Mouse (Mus musculus) embryonic facial prominence, embryonic 15.5 days (tissue): ENCODE measurements around the gene Gm20388. TPM values are rescaled to one million over a fixed set of nuclear protein-coding genes. Genes with fewer than 3 reads are reported as not detected.
A peak's percentile ranks its signal among the peaks of the same experiment; 100 is the strongest.

Experiments used
- ATAC-seq: fragments of 200-750 bp; cut with Nextera tagmentation; 2 replicates; pipeline ENCODE4 v1.8.0; 2017; ENCODE audit warnings: low read depth, moderate TSS enrichment; ENCODE audit not compliant: insufficient number of reproducible peaks, low FRiP score, low TSS enrichment
- H3K27ac ChIP-seq: fragments of 300-500 bp; sonication (generic); replicated peaks from 2 replicates; pipeline ENCODE4 v1.5.1; 2015; ENCODE audit warnings: mild to moderate bottlenecking, inconsistent platforms
- H3K27me3 ChIP-seq: fragments of 300-500 bp; sonication (generic); 2 replicates; pipeline ENCODE4 v1.6.1; 2015; ENCODE audit warnings: inconsistent platforms
- H3K36me3 ChIP-seq: fragments of 300-500 bp; sonication (generic); 2 replicates; pipeline ENCODE4 v1.6.1; 2015; ENCODE audit warnings: mild to moderate bottlenecking, inconsistent platforms
- H3K4me1 ChIP-seq: fragments of 300-500 bp; sonication (generic); 2 replicates; pipeline ENCODE4 v1.6.1; 2015; ENCODE audit warnings: inconsistent platforms
- H3K4me2 ChIP-seq: fragments of 300-500 bp; sonication (generic); replicated peaks from 2 replicates; pipeline ENCODE4 v1.6.1; 2015; ENCODE audit warnings: mild to moderate bottlenecking, inconsistent platforms
- H3K4me3 ChIP-seq: fragments of 300-500 bp; sonication (generic); replicated peaks from 2 replicates; pipeline ENCODE4 v1.5.1; 2015; ENCODE audit warnings: mild to moderate bottlenecking, inconsistent platforms
- H3K9ac ChIP-seq: fragments of 300-500 bp; sonication (generic); 2 replicates; pipeline ENCODE4 v1.6.1; 2015; ENCODE audit warnings: inconsistent platforms
- H3K9me3 ChIP-seq: fragments of 300-500 bp; sonication (generic); replicated peaks from 2 replicates; pipeline ENCODE4 v1.6.1; 2016; ENCODE audit warnings: inconsistent platforms
- WGBS: fragments of 180-500 bp; shearing (Covaris S2); methylation state at CpG from one replicate; pipeline ENCODE4 v1.1.7; 2015; 5-methylcytosine and 5-hydroxymethylcytosine counted together
- polyA plus RNA-seq: library from polyadenylated mRNA; unstranded; fragments of >200 nt; fragmentation: Nextera tagmentation; extraction: Ambion mirVana; gene quantifications from 2 replicates; pipeline ENCODE4 v1.2.1, GENCODE M21; 2015

Gene Gm20388
- polyA plus RNA-seq, 1 experiment from 2014 or later = 8.0 TPM

GRCm38 (mm10) chr8:120614491-120614890 is 703.9 kb downstream of the Gm20388 start:
- Histone ChIP-seq H3K9me3 (no peaks in the 10 kb centered on the region), H3K4me2 (no peak overlapping the region), H3K9ac (no peak overlapping the region), H3K36me3 (no peaks in the 10 kb centered on the region), H3K4me1 (peaks cover 17% of the 10 kb centered on the region; the same call in 1 of the 2 replicates), H3K27me3 (no peaks in the 10 kb centered on the region), H3K4me3 (no peak overlapping the region), H3K27ac (no peak overlapping the region)
- no peak for ATAC-seq
- 73% methylated on average over 3 of the region's 3 CpGs for WGBS

GRCm38 (mm10) chr8:120616663-120617626 is 706.3 kb downstream of the Gm20388 start:
- Histone ChIP-seq H3K4me1 (peaks cover 17% of the 10 kb centered on the region; the same call in 1 of the 2 replicates), H3K4me2 (no peak overlapping the region), H3K9me3 (no peaks in the 10 kb centered on the region), H3K36me3 (no peaks in the 10 kb centered on the region), H3K27me3 (no peaks in the 10 kb centered on the region), H3K9ac (no peak overlapping the region), H3K4me3 (no peak overlapping the region), H3K27ac (no peak overlapping the region)
- WGBS = 31% methylated on average over 7 of the region's 8 CpGs
- no peak for ATAC-seq

- H3K9ac ChIP-seq = no peak overlapping the region
Observed at GRCm38 (mm10) chr8:120618110-120618509, 707.5 kb downstream of the Gm20388 start.

GRCm38 (mm10) chr8:120619235-120620180 is 708.9 kb downstream of the Gm20388 start:
- Histone ChIP-seq H3K4me1 (peaks cover 17% of the 10 kb centered on the region; the same call in 1 of the 2 replicates), H3K27ac (0 out of 2 replicates have a peak overlapping the region, but pooled peaks have one; percentile 4), H3K36me3 (no peaks in the 10 kb centered on the region), H3K4me2 (no peak overlapping the region), H3K9me3 (no peaks in the 10 kb centered on the region), H3K4me3 (no peak overlapping the region), H3K27me3 (no peaks in the 10 kb centered on the region), H3K9ac (no peak overlapping the region)
- no peak for ATAC-seq
- 72% methylated on average over 11 of the region's 11 CpGs for WGBS

More at GRCm38 (mm10) chr8:120618110-120618509, 707.5 kb downstream of the Gm20388 start:
- 1% methylated on average over 6 of the region's 6 CpGs for WGBS
- peak; percentile 48; the same call in 1 of the 2 replicates for ATAC-seq
- Histone ChIP-seq H3K4me1 (peaks cover 17% of the 10 kb centered on the region; the same call in 1 of the 2 replicates), H3K27me3 (no peaks in the 10 kb centered on the region), H3K4me3 (no peak overlapping the region), H3K4me2 (no peak overlapping the region), H3K27ac (no peak overlapping the region), H3K36me3 (no peaks in the 10 kb centered on the region), H3K9me3 (no peaks in the 10 kb centered on the region)

- Histone ChIP-seq H3K9me3 (no peaks in the 10 kb centered on the region), H3K9ac (no peak overlapping the region), H3K4me1 (peaks cover 17% of the 10 kb centered on the region; the same call in 1 of the 2 replicates), H3K4me3 (no peak overlapping the region), H3K36me3 (no peaks in the 10 kb centered on the region), H3K27ac (no peak overlapping the region), H3K4me2 (no peak overlapping the region), H3K27me3 (no peaks in the 10 kb centered on the region)
- 57% methylated on average over 7 of the region's 7 CpGs for WGBS
- ATAC-seq = no peak
Observed at GRCm38 (mm10) chr8:120620441-120620840, 709.8 kb downstream of the Gm20388 start.

GRCm38 (mm10) chr8:120622161-120622560 is 711.5 kb downstream of the Gm20388 start:
- WGBS = 70% methylated on average over 14 of the region's 14 CpGs
- H3K27me3 ChIP-seq = no peaks in the 10 kb centered on the region

GRCm38 (mm10) chr8:120623608-120624007 is 713.0 kb downstream of the Gm20388 start:
- H3K27me3 ChIP-seq = no peaks in the 10 kb centered on the region
- H3K4me1 ChIP-seq = no peaks in the 10 kb centered on the region
- H3K4me2 ChIP-seq = no peak overlapping the region
- no peak overlapping the region for H3K9ac ChIP-seq
- H3K4me3 ChIP-seq = no peak overlapping the region
- no peaks in the 10 kb centered on the region for H3K36me3 ChIP-seq
- no peak overlapping the region for H3K27ac ChIP-seq
- WGBS = 36% methylated on average over 2 of the region's 2 CpGs
- no peak for ATAC-seq
- no peaks in the 10 kb centered on the region for H3K9me3 ChIP-seq

More at GRCm38 (mm10) chr8:120622161-120622560, 711.5 kb downstream of the Gm20388 start:
- no peak for ATAC-seq
- H3K9me3 ChIP-seq = no peaks in the 10 kb centered on the region
- no peaks in the 10 kb centered on the region for H3K36me3 ChIP-seq
- H3K27ac ChIP-seq = no peak overlapping the region
- no peak overlapping the region for H3K9ac ChIP-seq
- peaks cover 10% of the 10 kb centered on the region; the same call in 1 of the 2 replicates for H3K4me1 ChIP-seq
- no peak overlapping the region for H3K4me2 ChIP-seq
- no peak overlapping the region for H3K4me3 ChIP-seq

GRCm38 (mm10) chr8:120626461-120626860 is 715.8 kb downstream of the Gm20388 start:
- no peak overlapping the region for H3K9ac ChIP-seq
- no peaks in the 10 kb centered on the region for H3K9me3 ChIP-seq
- WGBS = 59% methylated on average over 11 of the region's 11 CpGs
- H3K4me2 ChIP-seq = no peak overlapping the region
- no peak overlapping the region for H3K4me3 ChIP-seq
- H3K4me1 ChIP-seq = peaks cover 4% of the 10 kb centered on the region
- ATAC-seq = no peak
- H3K27ac ChIP-seq = no peak overlapping the region
- H3K36me3 ChIP-seq = no peaks in the 10 kb centered on the region
- no peaks in the 10 kb centered on the region for H3K27me3 ChIP-seq

GRCm38 (mm10) chr8:120627298-120627697 is 716.7 kb downstream of the Gm20388 start:
- H3K36me3 ChIP-seq = no peaks in the 10 kb centered on the region
- H3K4me3 ChIP-seq = no peak overlapping the region
- WGBS = 82% methylated on average over 5 of the region's 5 CpGs
- H3K9me3 ChIP-seq = no peaks in the 10 kb centered on the region
- no peak overlapping the region for H3K4me2 ChIP-seq
- ATAC-seq = no peak
- no peak overlapping the region for H3K9ac ChIP-seq
- H3K27ac ChIP-seq = no peak overlapping the region
- H3K4me1 ChIP-seq = peaks cover 12% of the 10 kb centered on the region
- H3K27me3 ChIP-seq = no peaks in the 10 kb centered on the region

GRCm38 (mm10) chr8:120630031-120630430 is 719.4 kb downstream of the Gm20388 start:
- Histone ChIP-seq H3K27me3 (no peaks in the 10 kb centered on the region), H3K4me1 (peaks cover 36% of the 10 kb centered on the region), H3K9me3 (no peaks in the 10 kb centered on the region), H3K27ac (no peak overlapping the region), H3K36me3 (no peaks in the 10 kb centered on the region), H3K9ac (no peak overlapping the region), H3K4me2 (no peak overlapping the region), H3K4me3 (no peak overlapping the region)
- no peak for ATAC-seq
- WGBS = 43% methylated on average over 5 of the region's 5 CpGs

GRCm38 (mm10) chr8:120630848-120631247 is 720.2 kb downstream of the Gm20388 start:
- ATAC-seq = no peak
- Histone ChIP-seq H3K27ac (no peak overlapping the region), H3K36me3 (no peaks in the 10 kb centered on the region), H3K4me2 (no peak overlapping the region), H3K27me3 (no peaks in the 10 kb centered on the region), H3K4me1 (peaks cover 36% of the 10 kb centered on the region), H3K9ac (no peak overlapping the region), H3K4me3 (no peak overlapping the region), H3K9me3 (no peaks in the 10 kb centered on the region)
- WGBS = 50% methylated on average over 6 of the region's 6 CpGs
